Mouse (Mus musculus) left cerebral cortex, postnatal 36 days (tissue): ENCODE measurements around the gene Tyw5. TPM values are rescaled to one million over a fixed set of nuclear protein-coding genes. Genes with fewer than 3 reads are reported as not detected.

ENCODE experiments used
- total RNA-seq, 2 experiments: library from RNA; stranded (reverse); gene quantifications; 2 replicates each; pipeline ENCODE4 v1.2.3; 2021

Gene Tyw5
- total RNA-seq, 2 experiments from 2014 or later, result 23.4 to 28.3 TPM

Other genes starting within 250 kb of the Tyw5 start
- 10 to 100 TPM; 21.9 to 23.4 TPM for gene 1700066M21Rik, start 29.5 kb downstream of the Tyw5 start, total RNA-seq
- gene Maip1, start 773 bp downstream of the Tyw5 start, total RNA-seq, result 10 to 100 TPM; 10.8 to 12.5 TPM